Mouse (Mus musculus) layer of hippocampus, postnatal 10 days (tissue): Measurements from ENCODE around the gene 4930579G24Rik. TPM values are rescaled to one million over a fixed set of nuclear protein-coding genes. Genes with fewer than 3 reads are reported as not detected.

Source experiments
- total RNA-seq, 2 experiments: library from RNA; stranded (reverse); gene quantifications; 2 replicates each; pipeline ENCODE4 v1.2.3; 2021

4930579G24Rik gene
- total RNA-seq, 2 experiments from 2014 or later = 1.8 to 2.6 TPM

Other genes starting within 250 kb of the 4930579G24Rik start
- gene Fnip2, start 61.3 kb upstream of the 4930579G24Rik start, total RNA-seq = 10 to 100 TPM; 18.1 to 19.0 TPM
- 10 to 100 TPM; 71.5 to 79.5 TPM for gene Ppid, start 37.7 kb upstream of the 4930579G24Rik start, total RNA-seq
- gene Etfdh, start 421 bp downstream of the 4930579G24Rik start, total RNA-seq = 10 to 100 TPM; 31.5 to 32.6 TPM
- 10 to 100 TPM; 24.8 to 38.1 TPM for gene Rxfp1, start 108.8 kb downstream of the 4930579G24Rik start, total RNA-seq
- gene Tmem144, start 223.7 kb downstream of the 4930579G24Rik start, total RNA-seq = 10 to 100 TPM in 1 of 2 experiments, 1 to 10 TPM in 1; 8.7 to 10.4 TPM